Mouse (Mus musculus) MEL (cell line): ENCODE measurements around the gene Helz. TPM values are rescaled to one million over a fixed set of nuclear protein-coding genes. Genes with fewer than 3 reads are reported as not detected.

ENCODE experiments used
- DNase-seq: peaks from one replicate; pipeline ENCODE4 v3.0.0; 2011; ENCODE audit warnings: low read depth, low spot score
- H3K27ac ChIP-seq: 2 replicates; pipeline ENCODE4 v1.5.1; 2012; ENCODE audit warnings: low read depth, mild to moderate bottlenecking, control low read depth, low read length, moderate library complexity; ENCODE audit not compliant: control insufficient read depth
- H3K27me3 ChIP-seq, 2 experiments: fragments of 150-350 bp in 1 of 2; sonication (generic) in 1 of 2; 2 replicates each; pipeline ENCODE4 v1.6.1; 2012; ENCODE audit warnings: low read length in 2 of 2, mild to moderate bottlenecking in 2 of 2, improper control_type of control experiment in 1 of 2, moderate library complexity in 1 of 2; ENCODE audit not compliant: insufficient read depth in 2 of 2, control insufficient read depth in 1 of 2
- H3K36me3 ChIP-seq, 2 experiments: 2 replicates each; pipeline ENCODE4 v1.6.1; 2012 to 2014; ENCODE audit warnings: low read length in 2 of 2, improper control_type of control experiment in 1 of 2, inconsistent platforms in 1 of 2, mild to moderate bottlenecking in 1 of 2; ENCODE audit not compliant: insufficient read depth in 2 of 2, control insufficient read depth in 1 of 2
- H3K4me1 ChIP-seq, 2 experiments: fragments of 150-350 bp in 1 of 2; sonication (generic) in 1 of 2; 2 replicates each; pipeline ENCODE4 v1.6.1; 2012; ENCODE audit warnings: low read length in 2 of 2, improper control_type of control experiment in 1 of 2, mild to moderate bottlenecking in 1 of 2; ENCODE audit not compliant: insufficient read depth in 2 of 2, control insufficient read depth in 1 of 2
- H3K4me3 ChIP-seq, 2 experiments: fragments of 150-350 bp in 1 of 2; sonication (generic) in 1 of 2; 2 replicates each; pipeline ENCODE4 v1.5.1; 2012; ENCODE audit warnings: low read depth in 2 of 2, low read length in 2 of 2, mild to moderate bottlenecking in 2 of 2, moderate library complexity in 2 of 2, control low read depth in 1 of 2, improper control_type of control experiment in 1 of 2; ENCODE audit not compliant: control insufficient read depth in 1 of 2, insufficient read depth in 1 of 2
- H3K79me2 ChIP-seq: 2 replicates; pipeline ENCODE4 v1.6.1; 2012; ENCODE audit warnings: mild to moderate bottlenecking, low read length, moderate library complexity; ENCODE audit not compliant: control insufficient read depth, poor library complexity, insufficient read depth
- H3K9ac ChIP-seq: 2 replicates; pipeline ENCODE4 v1.6.1; 2012; ENCODE audit warnings: low read depth, mild to moderate bottlenecking, control low read depth, low read length, moderate library complexity; ENCODE audit not compliant: control insufficient read depth, poor library complexity, severe bottlenecking
- H3K9me3 ChIP-seq: fragments of 150-350 bp; sonication (generic); replicated peaks from 2 replicates; pipeline ENCODE4 v1.6.1; 2012; ENCODE audit warnings: mild to moderate bottlenecking, low read length, improper control_type of control experiment, moderate library complexity; ENCODE audit not compliant: insufficient read depth
- E2F4 ChIP-seq: IDR thresholded peaks from 2 replicates; pipeline ENCODE4 v1.6.1; 2011; ENCODE audit warnings: low read depth, low read length, improper control_type of control experiment, borderline replicate concordance
- ELF1 ChIP-seq: IDR thresholded peaks from 2 replicates; pipeline ENCODE4 v1.6.1; 2014; ENCODE audit warnings: low read depth, mild to moderate bottlenecking, inconsistent platforms, low read length, improper control_type of control experiment, moderate library complexity
- GATA1 ChIP-seq: IDR thresholded peaks from 2 replicates; pipeline ENCODE4 v1.6.1; 2011; ENCODE audit warnings: low read depth, low read length, improper control_type of control experiment
- KAT2A ChIP-seq: conservative IDR thresholded peaks from 2 replicates; pipeline ENCODE4 v1.6.1; 2012; ENCODE audit warnings: low read depth, low read length, improper control_type of control experiment, inconsistent platforms
- MAX ChIP-seq: IDR thresholded peaks from 2 replicates; pipeline ENCODE4 v1.6.1; 2011; ENCODE audit warnings: low read length, improper control_type of control experiment
- MAZ ChIP-seq: IDR thresholded peaks from 2 replicates; pipeline ENCODE4 v1.6.1; 2012; ENCODE audit warnings: low read depth, mild to moderate bottlenecking, inconsistent platforms, low read length, improper control_type of control experiment
- MEF2A ChIP-seq: IDR thresholded peaks from 2 replicates; pipeline ENCODE4 v1.6.1; 2014; ENCODE audit warnings: low read depth, mild to moderate bottlenecking, inconsistent platforms, low read length, improper control_type of control experiment; ENCODE audit not compliant: poor library complexity, insufficient replicate concordance, severe bottlenecking; ENCODE audit errors: extremely low read depth
- MYC ChIP-seq: IDR thresholded peaks from 2 replicates; pipeline ENCODE4 v1.6.1; 2011; ENCODE audit warnings: low read depth, mild to moderate bottlenecking, low read length, improper control_type of control experiment, moderate library complexity
- NRF1 ChIP-seq: IDR thresholded peaks from 2 replicates; pipeline ENCODE4 v1.6.1; 2014; ENCODE audit warnings: low read depth, mild to moderate bottlenecking, inconsistent platforms, low read length, improper control_type of control experiment, moderate library complexity; ENCODE audit not compliant: poor library complexity, insufficient read depth, severe bottlenecking
- POLR2AphosphoS2 ChIP-seq: IDR thresholded peaks from 2 replicates; pipeline ENCODE4 v1.6.1; 2011; ENCODE audit warnings: low read length, improper control_type of control experiment
- POLR2AphosphoS5 ChIP-seq: IDR thresholded peaks from 2 replicates; pipeline ENCODE4 v1.6.1; 2012; ENCODE audit warnings: low read depth, borderline replicate concordance, mild to moderate bottlenecking, inconsistent platforms, low read length, moderate library complexity, mixed read lengths
- RCOR1 ChIP-seq: IDR thresholded peaks from 2 replicates; pipeline ENCODE4 v1.6.1; 2012; ENCODE audit warnings: low read depth, mild to moderate bottlenecking, inconsistent platforms, low read length, improper control_type of control experiment
- SIN3A ChIP-seq: IDR thresholded peaks from 2 replicates; pipeline ENCODE4 v1.6.1; 2012; ENCODE audit warnings: low read length, improper control_type of control experiment, inconsistent platforms
- TBP ChIP-seq: IDR thresholded peaks from 2 replicates; pipeline ENCODE4 v1.8.0; 2011; ENCODE audit warnings: low read depth, low read length, improper control_type of control experiment
- USF1 ChIP-seq: IDR thresholded peaks from 2 replicates; pipeline ENCODE4 v1.6.1; 2014; ENCODE audit warnings: low read depth, mild to moderate bottlenecking, inconsistent platforms, low read length, improper control_type of control experiment, moderate library complexity
- ZC3H11A ChIP-seq: IDR thresholded peaks from 2 replicates; pipeline ENCODE4 v1.6.1; 2012; ENCODE audit warnings: low read depth, mild to moderate bottlenecking, inconsistent platforms, low read length, improper control_type of control experiment
- polyA plus RNA-seq, 2 experiments: library from polyadenylated mRNA; stranded (reverse) in 1 of 2; unstranded in 1 of 2; fragments of >175 nt in 1 of 2; fragments of >200 nt in 1 of 2; gene quantifications; 2 replicates each; pipeline versions ENCODE4 v1.2.1 to v1.2.4; 2012; ENCODE audit warnings: low replicate concordance in 2 of 2, low read depth in 1 of 2; ENCODE audit not compliant: insufficient read length in 2 of 2, insufficient read depth in 1 of 2, missing spikeins in 1 of 2
- total RNA-seq: library from RNA; depleted of rRNA; stranded (reverse); fragments of 300-350 nt; gene quantifications from 2 replicates; pipeline ENCODE4 v1.2.3, GENCODE M21; 2012

Gene Helz
- total and polyA plus RNA-seq, 3 experiments: 15.1 to 41.0 (median 39.9) TPM

DNA sequence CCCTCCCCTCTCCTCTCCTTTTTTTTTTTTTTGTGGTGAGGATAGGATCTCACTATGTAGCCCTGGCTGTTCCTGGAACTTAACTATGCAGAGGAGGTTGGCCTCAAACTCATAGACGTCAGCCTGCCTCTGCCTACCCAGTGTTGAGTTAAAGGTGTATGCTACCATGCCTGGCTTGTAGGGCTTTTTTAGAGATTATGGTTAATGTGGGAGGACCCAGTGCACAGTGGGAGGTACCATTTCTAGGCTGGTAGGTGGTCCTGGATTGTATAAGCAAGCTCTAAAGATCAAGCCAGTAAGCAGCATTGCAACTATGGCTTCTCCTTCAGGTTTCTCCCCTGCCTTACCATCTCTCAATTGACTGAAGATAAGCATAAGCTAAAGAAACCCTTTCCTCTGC, 7.4 kb upstream of the Helz start:
- H3K9ac ChIP-seq: no peak overlapping the region
- H3K27me3 ChIP-seq: peaks cover 0 to 2% of the 10 kb centered on the region in 2 experiments; a peak in 2 of 4 replicates
- TF ChIP-seq RCOR1: no peak
- TF ChIP-seq ELF1: no peak
- TF ChIP-seq KAT2A: no peak
- no peak for TF ChIP-seq POLR2AphosphoS5
- no peak for TF ChIP-seq USF1
- no peak for TF ChIP-seq SIN3A
- no peak for TF ChIP-seq E2F4
- TF ChIP-seq MYC: no peak
- no peak for TF ChIP-seq TBP
- TF ChIP-seq ZC3H11A: no peak
- TF ChIP-seq MEF2A: no peak
- no peak for TF ChIP-seq NRF1
- TF ChIP-seq POLR2AphosphoS2: no peak
- no peak for TF ChIP-seq GATA1
- no peak overlapping the region for H3K4me3 ChIP-seq
- no peaks in the 10 kb centered on the region for H3K36me3 ChIP-seq
- H3K9me3 ChIP-seq: no peaks in the 10 kb centered on the region
- no peak overlapping the region for H3K27ac ChIP-seq
- DNase-seq: no peak
- H3K79me2 ChIP-seq: no peaks in the 10 kb centered on the region
- H3K4me1 ChIP-seq: no peaks in the 10 kb centered on the region

DNA sequence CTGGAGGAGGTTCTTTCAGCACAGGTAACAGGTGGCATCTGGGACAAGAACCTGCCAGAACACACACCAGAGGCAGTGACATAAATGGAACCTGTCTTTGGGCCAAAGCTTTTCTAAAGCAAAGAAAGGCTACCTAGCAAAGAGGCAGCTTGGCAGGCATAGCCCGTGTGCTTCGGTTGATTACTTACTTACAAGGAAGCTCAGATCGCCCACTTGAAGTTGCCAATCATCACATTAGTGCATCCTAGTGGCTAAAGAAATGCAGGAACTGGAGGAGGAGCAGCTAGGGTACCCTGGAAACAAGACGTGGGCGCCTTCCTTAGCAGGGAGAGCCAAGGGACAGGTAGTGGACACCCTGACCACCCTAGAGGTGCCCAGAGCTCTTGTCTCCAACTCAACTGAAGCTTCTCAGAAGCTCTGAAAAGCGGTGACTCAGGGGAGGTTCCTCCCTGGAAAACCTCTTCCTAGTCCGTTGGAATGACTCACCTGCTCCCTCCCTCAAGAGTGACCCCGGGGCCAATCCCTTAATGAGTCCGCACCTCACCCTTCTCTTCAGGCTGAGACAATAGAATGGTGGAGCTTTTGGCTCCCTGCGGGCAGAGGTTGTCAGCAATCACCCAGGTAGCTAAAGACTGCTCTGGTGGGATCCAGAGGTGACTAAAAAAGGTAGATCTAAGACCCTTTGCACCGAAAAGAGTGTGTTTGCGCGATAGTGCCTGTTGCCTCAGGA, 1.8 kb upstream of the Helz start:
- no peaks in the 10 kb centered on the region for H3K4me1 ChIP-seq
- no peak overlapping the region for H3K4me3 ChIP-seq
- H3K36me3 ChIP-seq: peaks cover 0 to 4% of the 10 kb centered on the region in 2 experiments; a peak in 3 of 4 replicates
- no peak overlapping the region for H3K27ac ChIP-seq
- no peak overlapping the region for H3K9ac ChIP-seq
- H3K9me3 ChIP-seq: no peaks in the 10 kb centered on the region
- no peak for DNase-seq
- H3K27me3 ChIP-seq: peaks cover 2 to 4% of the 10 kb centered on the region in 2 experiments; a peak in 2 of 4 replicates
- peaks cover 8% of the 10 kb centered on the region for H3K79me2 ChIP-seq
- no peak for TF ChIP-seq ZC3H11A
- no peak for TF ChIP-seq MAX
- no peak for TF ChIP-seq E2F4
- TF ChIP-seq MAZ: no peak
- no peak for TF ChIP-seq GATA1
